Mouse (Mus musculus) liver, adult 2 months (tissue): ENCODE measurements around the gene Camk2d.

Source experiments
- CTCF ChIP-seq: fragments of 200-500 bp; IDR thresholded peaks from 2 replicates; pipeline ENCODE4 v1.5.1; 2011; ENCODE audit warnings: low read depth, low read length, control low read depth
- POLR2A ChIP-seq: fragments of 200-500 bp; IDR thresholded peaks from 2 replicates; pipeline ENCODE4 v1.6.1; 2011; ENCODE audit warnings: low read length, control low read depth; ENCODE audit not compliant: insufficient read depth; ENCODE audit errors: extremely low read depth

GRCm38 (mm10) chr3:126604656-126605434 is 8.7 kb downstream of the Camk2d start:
- TF ChIP-seq CTCF = no peak
- no peak for TF ChIP-seq POLR2A
